Mouse (Mus musculus) neural tube, embryonic 11.5 days (tissue): Measurements from ENCODE around the gene Artn. TPM values are rescaled to one million over a fixed set of nuclear protein-coding genes. Genes with fewer than 3 reads are reported as not detected.

Experiments
- ATAC-seq: fragments of 200-750 bp; cut with Nextera tagmentation; 2 replicates; pipeline ENCODE4 v1.8.0; 2017; ENCODE audit warnings: moderate number of reproducible peaks, mild to moderate bottlenecking, moderate TSS enrichment, moderate library complexity; ENCODE audit not compliant: insufficient read depth, low FRiP score, low TSS enrichment
- DNase-seq: peaks from one replicate; pipeline ENCODE4 v3.0.0-alpha.2; 2015; ENCODE audit warnings: low spot score
- H3K27ac ChIP-seq: fragments of 300-500 bp; sonication (generic); 2 replicates; pipeline ENCODE4 v1.5.1; 2014; ENCODE audit warnings: low read depth, mild to moderate bottlenecking, low read length
- H3K27me3 ChIP-seq: fragments of 300-500 bp; sonication (generic); 2 replicates; pipeline ENCODE4 v1.6.1; 2014; ENCODE audit warnings: mild to moderate bottlenecking, low read length, mixed read lengths; ENCODE audit not compliant: control insufficient read depth, insufficient read depth
- H3K36me3 ChIP-seq: fragments of 300-500 bp; sonication (generic); 2 replicates; pipeline ENCODE4 v1.6.1; 2014; ENCODE audit warnings: mild to moderate bottlenecking, low read length, moderate library complexity, mixed read lengths; ENCODE audit not compliant: control insufficient read depth, insufficient read depth
- H3K4me1 ChIP-seq: fragments of 300-500 bp; sonication (generic); 2 replicates; pipeline ENCODE4 v1.6.1; 2014; ENCODE audit warnings: low read length, mixed read lengths; ENCODE audit not compliant: control insufficient read depth, insufficient read depth
- H3K4me2 ChIP-seq: fragments of 300-500 bp; sonication (generic); 2 replicates; pipeline ENCODE4 v1.6.1; 2014; ENCODE audit warnings: low read depth, mild to moderate bottlenecking, moderate library complexity
- H3K4me3 ChIP-seq: fragments of 300-500 bp; sonication (generic); 2 replicates; pipeline ENCODE4 v1.5.1; 2014; ENCODE audit warnings: low read depth, low read length
- H3K9ac ChIP-seq: fragments of 300-500 bp; sonication (generic); 2 replicates; pipeline ENCODE4 v1.6.1; 2014; ENCODE audit warnings: mild to moderate bottlenecking, low read length
- H3K9me3 ChIP-seq: fragments of 300-500 bp; sonication (generic); 2 replicates; pipeline ENCODE4 v1.6.1; 2016; ENCODE audit warnings: low read length; ENCODE audit not compliant: control insufficient read depth
- whole genome bisulfite sequencing: fragments of 180-500 bp; shearing (Covaris S2); extraction: QIAGEN DNeasy Blood & Tissue Kit; methylation state at CpG from one replicate; pipeline ENCODE4 v1.1.7; 2014; 5-methylcytosine and 5-hydroxymethylcytosine counted together
- polyA plus RNA-seq: library from polyadenylated mRNA; unstranded; fragments of >200 nt; fragmentation: Nextera tagmentation; extraction: Ambion mirVana; gene quantifications from 2 replicates; pipeline ENCODE4 v1.2.1, GENCODE M21; 2014

The Artn gene
- polyA plus RNA-seq, 1 experiment from 2014 or later, result 1.7 TPM

DNA sequence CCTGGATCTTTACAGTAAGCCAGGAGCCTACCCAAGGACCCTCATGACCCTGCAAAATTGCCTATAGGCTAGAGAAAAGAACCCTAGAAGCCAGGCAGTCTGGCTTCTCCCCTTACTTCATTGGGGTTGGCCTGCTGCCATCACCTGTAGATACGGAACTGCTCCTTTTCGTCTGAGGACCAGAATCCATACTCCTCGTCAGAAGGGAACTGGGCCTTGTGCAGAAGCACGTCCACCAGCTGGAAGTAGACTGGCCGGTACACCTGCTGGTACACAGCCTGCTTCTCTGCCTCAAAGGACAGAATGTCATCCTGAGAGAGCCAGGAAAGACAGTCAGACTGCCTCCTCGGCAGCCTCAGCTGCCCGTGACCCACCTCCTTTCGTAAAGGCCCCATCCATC, 24.8 kb downstream of the Artn start:
- no peak overlapping the region for H3K27ac ChIP-seq
- no peak for ATAC-seq
- H3K9ac ChIP-seq, result no peak overlapping the region
- peaks cover 6% of the 10 kb centered on the region; the same call in 1 of the 2 replicates for H3K4me1 ChIP-seq
- 94% methylated on average over 8 of the region's 8 CpGs for WGBS
- H3K4me3 ChIP-seq, result no peak overlapping the region
- H3K9me3 ChIP-seq, result no peaks in the 10 kb centered on the region
- no peaks in the 10 kb centered on the region for H3K27me3 ChIP-seq
- peaks cover 22% of the 10 kb centered on the region for H3K36me3 ChIP-seq
- no peak overlapping the region for H3K4me2 ChIP-seq
- DNase-seq, result no peak

DNA sequence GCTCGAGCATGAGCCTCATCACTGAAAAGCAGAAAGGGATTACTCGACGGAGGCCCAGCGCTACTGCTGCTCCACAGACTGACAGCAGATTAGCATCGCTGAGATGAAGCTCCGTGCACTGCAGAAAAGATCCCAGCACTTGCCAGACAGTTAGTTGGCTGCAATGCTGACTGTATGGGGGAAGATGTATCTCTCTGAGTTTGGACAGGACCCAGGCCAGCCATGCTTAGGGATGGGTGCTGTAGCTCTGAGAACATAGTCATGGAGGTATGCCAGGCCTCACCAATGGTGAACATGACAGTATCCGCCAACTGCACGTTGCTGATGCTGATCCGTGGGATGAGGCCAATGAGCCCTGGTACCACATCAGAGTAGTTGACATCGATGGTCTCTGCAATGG, 25.5 kb downstream of the Artn start:
- no peak overlapping the region for H3K9ac ChIP-seq
- no peaks in the 10 kb centered on the region; the same call in 1 of the 2 replicates for H3K4me1 ChIP-seq
- H3K4me2 ChIP-seq, result no peak overlapping the region
- no peak overlapping the region for H3K4me3 ChIP-seq
- ATAC-seq (no peak), DNase-seq (no peak)
- peaks cover 22% of the 10 kb centered on the region for H3K36me3 ChIP-seq
- no peak overlapping the region for H3K27ac ChIP-seq
- no peaks in the 10 kb centered on the region for H3K9me3 ChIP-seq
- H3K27me3 ChIP-seq, result no peaks in the 10 kb centered on the region
- 92% methylated on average over 10 of the region's 10 CpGs for WGBS

DNA sequence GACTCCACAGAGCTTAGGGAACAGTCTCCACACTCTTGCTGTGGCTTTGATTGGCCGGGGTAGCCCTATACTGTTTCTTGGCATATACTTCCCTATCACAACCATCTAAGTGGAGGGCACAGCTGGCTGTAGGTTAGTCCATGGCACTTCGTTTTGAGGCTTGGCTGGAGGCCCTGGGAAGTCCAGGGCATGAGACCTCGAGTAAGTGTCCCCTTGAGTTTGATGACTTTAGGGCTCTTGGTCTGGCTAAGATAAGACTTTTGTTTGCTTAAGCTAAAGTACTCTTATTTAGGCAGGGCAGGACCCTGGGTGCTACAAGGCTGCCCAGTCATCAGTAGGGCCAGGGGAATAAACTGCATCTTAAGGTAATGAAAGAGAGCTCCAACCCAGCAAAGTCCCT, 31.5 kb downstream of the Artn start:
- H3K27ac ChIP-seq, result no peak overlapping the region
- no peaks in the 10 kb centered on the region for H3K9me3 ChIP-seq
- no peak overlapping the region for H3K9ac ChIP-seq
- peaks cover 24% of the 10 kb centered on the region for H3K36me3 ChIP-seq
- no peak for ATAC-seq
- H3K4me2 ChIP-seq, result no peak overlapping the region
- H3K4me3 ChIP-seq, result no peak overlapping the region
- WGBS, result 81% methylated on average over 3 of the region's 3 CpGs
- DNase-seq, result no peak
- H3K4me1 ChIP-seq, result no peaks in the 10 kb centered on the region
- H3K27me3 ChIP-seq, result no peaks in the 10 kb centered on the region

DNA sequence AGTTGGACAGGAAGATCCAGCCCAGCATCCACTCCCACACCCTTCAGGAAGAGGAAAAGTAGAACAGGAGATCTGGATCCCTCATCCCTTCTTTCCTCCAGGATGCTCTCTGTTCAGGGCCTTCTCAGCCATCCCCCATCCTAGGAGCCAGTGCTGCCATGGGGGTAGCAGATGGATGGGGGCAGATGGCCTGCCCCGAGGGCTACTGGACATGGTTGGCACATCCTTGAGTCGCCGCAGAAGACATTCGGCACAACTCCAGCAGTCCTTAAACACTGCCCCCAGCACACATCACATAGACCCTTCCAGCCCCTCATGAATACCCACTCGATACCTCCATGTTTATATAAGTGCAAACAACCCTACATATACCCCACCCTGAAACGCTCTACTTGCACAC, 33.5 kb downstream of the Artn start:
- Histone ChIP-seq H3K9ac (no peak overlapping the region), H3K4me1 (0 out of 2 replicates have a peak, but pooled peaks cover 2% of the 10 kb centered on the region), H3K27ac (no peak overlapping the region), H3K36me3 (peaks cover 10% of the 10 kb centered on the region), H3K4me3 (no peak overlapping the region), H3K4me2 (no peak overlapping the region), H3K9me3 (no peaks in the 10 kb centered on the region), H3K27me3 (no peaks in the 10 kb centered on the region)
- no peak for DNase-seq
- no peak for ATAC-seq
- WGBS, result 93% methylated on average over 6 of the region's 6 CpGs

DNA sequence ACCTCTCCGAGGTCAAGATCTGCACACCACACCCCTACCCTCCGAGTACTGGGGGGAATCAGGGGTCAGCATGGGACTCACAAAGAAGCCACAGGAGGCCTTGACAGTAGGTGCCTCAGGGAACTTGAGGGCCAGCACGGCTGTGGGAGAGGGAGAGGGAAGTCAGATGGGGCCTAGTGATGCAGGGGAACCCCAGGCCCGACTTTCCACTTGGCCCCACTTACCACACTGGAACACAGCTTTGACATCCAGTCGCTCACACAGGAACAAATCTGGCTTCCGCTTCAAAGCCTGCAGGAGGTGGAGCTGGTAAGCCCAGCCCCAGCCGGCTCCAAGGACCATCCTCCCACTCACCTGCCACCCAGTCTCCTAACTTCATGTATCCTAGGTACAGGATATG, 34.2 kb downstream of the Artn start:
- ATAC-seq (no peak), DNase-seq (no peak)
- H3K4me2 ChIP-seq, result no peak overlapping the region
- peaks cover 10% of the 10 kb centered on the region for H3K36me3 ChIP-seq
- no peak overlapping the region for H3K4me3 ChIP-seq
- H3K9ac ChIP-seq, result no peak overlapping the region
- H3K9me3 ChIP-seq, result no peaks in the 10 kb centered on the region
- no peaks in the 10 kb centered on the region for H3K27me3 ChIP-seq
- 81% methylated on average over 7 of the region's 7 CpGs for WGBS
- H3K27ac ChIP-seq, result no peak overlapping the region
- 0 out of 2 replicates have a peak, but pooled peaks cover 2% of the 10 kb centered on the region for H3K4me1 ChIP-seq

DNA sequence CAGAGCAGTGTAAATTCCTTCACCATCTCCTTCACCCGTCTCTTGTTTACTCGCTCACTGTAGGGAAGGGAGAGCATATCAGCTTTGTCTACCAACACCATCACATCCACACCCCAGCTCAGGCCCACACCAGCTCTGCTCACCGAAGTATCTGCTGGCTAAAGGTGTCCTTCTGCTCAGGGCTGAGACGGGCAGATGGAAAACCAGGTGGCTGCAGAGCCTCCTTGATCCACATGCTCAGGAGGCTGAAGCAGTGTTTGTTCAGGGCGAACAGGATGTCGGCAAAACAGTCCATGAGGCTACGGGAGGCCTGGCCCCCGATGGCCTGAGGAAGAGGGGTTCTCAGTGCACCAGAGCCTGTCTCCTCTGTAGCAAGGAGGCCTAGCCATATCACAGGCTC, 35.0 kb downstream of the Artn start:
- Histone ChIP-seq H3K27ac (no peak overlapping the region), H3K4me2 (no peak overlapping the region), H3K9me3 (no peaks in the 10 kb centered on the region), H3K4me3 (no peak overlapping the region), H3K36me3 (peaks cover 10% of the 10 kb centered on the region), H3K27me3 (no peaks in the 10 kb centered on the region), H3K4me1 (0 out of 2 replicates have a peak, but pooled peaks cover 2% of the 10 kb centered on the region), H3K9ac (no peak overlapping the region)
- DNase-seq, result no peak
- WGBS, result 91% methylated on average over 8 of the region's 8 CpGs
- ATAC-seq, result no peak

DNA sequence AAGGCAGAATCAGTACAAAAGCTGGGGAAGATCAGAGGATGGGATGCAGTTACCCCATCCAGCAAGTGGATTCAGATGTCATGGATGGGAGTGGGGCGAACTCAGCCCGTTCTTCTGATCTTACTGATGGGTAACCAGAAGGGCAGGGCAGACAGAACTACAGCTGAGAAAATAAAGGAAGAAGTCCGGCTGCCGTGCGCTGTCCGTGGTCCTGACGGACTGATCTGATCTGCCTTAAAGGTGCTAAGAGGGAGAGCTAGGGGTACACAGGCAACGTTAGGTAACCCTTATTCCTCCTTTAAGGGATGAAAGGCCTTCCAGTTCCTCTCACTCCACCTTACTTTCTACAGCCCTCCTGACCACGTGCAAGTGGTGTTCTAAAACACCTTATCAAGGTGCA, 36.2 kb downstream of the Artn start:
- Histone ChIP-seq H3K4me2 (no peak overlapping the region), H3K4me3 (no peak overlapping the region), H3K27me3 (no peaks in the 10 kb centered on the region), H3K9ac (no peak overlapping the region), H3K36me3 (peaks cover 8% of the 10 kb centered on the region), H3K9me3 (no peaks in the 10 kb centered on the region), H3K4me1 (0 out of 2 replicates have a peak, but pooled peaks cover 2% of the 10 kb centered on the region), H3K27ac (no peak overlapping the region)
- DNase-seq (peak; percentile 52), ATAC-seq (no peak)
- 23% methylated on average over 9 of the region's 9 CpGs for WGBS

DNA sequence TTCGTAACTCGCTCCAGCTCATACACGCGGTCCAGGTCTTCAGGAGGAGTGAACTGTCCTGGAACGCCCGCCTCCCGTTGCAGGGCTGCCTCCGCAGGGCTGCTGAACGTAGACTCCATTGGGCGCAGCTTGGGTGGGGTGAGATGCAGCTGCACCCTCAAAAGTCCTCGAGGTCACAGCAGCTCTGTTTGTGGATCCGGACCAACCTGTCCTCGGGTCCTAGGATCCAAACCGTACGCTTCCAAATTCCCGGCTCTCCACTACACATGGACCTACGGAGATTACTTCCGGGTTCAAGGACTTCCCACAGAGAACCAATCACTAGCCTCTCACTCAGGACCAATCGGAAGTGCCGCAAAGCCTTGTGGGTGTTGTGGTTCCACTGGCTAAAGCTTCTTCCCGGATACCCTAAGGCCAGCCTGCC, 37.8 kb downstream of the Artn start, which contains the start of gene Dph2:
Gene Dph2 (minus strand): TSS at position 295 of the 424 bp plus-strand sequence.
- Histone ChIP-seq H3K27ac (no peak within 1 kb of the TSS), H3K4me2 (peak within 1 kb of the TSS; percentile 66), H3K4me3 (peak within 1 kb of the TSS; percentile 66), H3K36me3 (peaks cover 3% of the 10 kb centered on the region), H3K9me3 (no peaks in the 10 kb centered on the region), H3K9ac (peak within 1 kb of the TSS; percentile 40), H3K27me3 (no peaks in the 10 kb centered on the region), H3K4me1 (0 out of 2 replicates have a peak, but pooled peaks cover 5% of the 10 kb centered on the region)
- DNase-seq (peak; percentile 85), ATAC-seq (peak; percentile 87)
- 0% methylated on average over 21 of the region's 21 CpGs for WGBS

DNA sequence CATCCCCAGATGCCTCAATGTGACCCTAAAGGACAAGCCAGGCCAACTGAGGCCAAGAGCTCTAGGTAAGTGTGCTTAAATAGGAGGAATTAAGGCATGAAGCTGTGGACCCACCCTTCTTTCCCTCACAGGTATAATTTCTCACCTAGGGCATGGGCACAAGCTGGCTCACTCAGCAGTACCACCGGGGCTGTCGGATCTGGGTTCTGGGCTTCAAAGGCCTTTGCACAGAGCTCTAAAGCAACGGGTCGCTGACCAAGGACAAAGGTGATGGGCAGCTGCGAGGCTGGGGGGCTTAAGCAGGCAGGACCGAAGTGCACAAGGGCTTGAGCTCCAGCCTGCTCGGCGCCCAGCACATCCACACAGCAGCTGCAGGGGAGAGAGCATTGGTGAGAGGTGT, 38.8 kb downstream of the Artn start:
- H3K9ac ChIP-seq, result no peak overlapping the region
- DNase-seq (no peak), ATAC-seq (no peak)
- 81% methylated on average over 8 of the region's 8 CpGs for WGBS
- H3K27ac ChIP-seq, result no peak overlapping the region
- H3K27me3 ChIP-seq, result no peaks in the 10 kb centered on the region
- no peak overlapping the region; the same call in 1 of the 2 replicates for H3K4me2 ChIP-seq
- no peaks in the 10 kb centered on the region; the same call in none of the 2 replicates for H3K36me3 ChIP-seq
- H3K4me1 ChIP-seq, result 0 out of 2 replicates have a peak, but pooled peaks cover 9% of the 10 kb centered on the region
- no peak overlapping the region for H3K4me3 ChIP-seq
- no peaks in the 10 kb centered on the region for H3K9me3 ChIP-seq
